Mouse (Mus musculus): ENCODE data around the gene Arid5b. TPM values are rescaled to one million over a fixed set of nuclear protein-coding genes. Genes with fewer than 3 reads are reported as not detected.

Gene Arid5b
- total RNA-seq, 2 experiments from 2014 or later: 32.3 to 38.3 TPM

- no peak for DNase-seq (ENCODE audit: extremely low spot score in 1 of 2, low spot score in 2 of 2)
- no peak for TF ChIP-seq CTCF (IDR thresholded peaks at IDR 0.05)
- H3K4me3 ChIP-seq: no peak overlapping the region
- intact Hi-C loops (cut with DNase I): no loop called here
- no peak overlapping the region for H3K27ac ChIP-seq
These were observed 217.8 kb downstream of the Arid5b start for GRCm38 (mm10) chr10:68060590-68061248.

GRCm38 (mm10) chr10:68058378-68058777 is 220.2 kb downstream of the Arid5b start:
- no peak for DNase-seq (ENCODE audit: extremely low spot score in 1 of 2, low spot score in 2 of 2)
- peak; percentile 19 for TF ChIP-seq CTCF (IDR thresholded peaks at IDR 0.05)
- Histone ChIP-seq H3K4me3 (no peak overlapping the region), H3K27ac (no peak overlapping the region)
- intact Hi-C loops (cut with DNase I): no loop called here

GRCm38 (mm10) chr10:68057841-68058240 is 220.7 kb downstream of the Arid5b start:
- no peak overlapping the region for H3K27ac ChIP-seq
- intact Hi-C loops (cut with DNase I): no loop called here
- no peak overlapping the region for H3K4me3 ChIP-seq
- no peak for DNase-seq (ENCODE audit: extremely low spot score in 1 of 2, low spot score in 2 of 2)
- TF ChIP-seq CTCF (IDR thresholded peaks at IDR 0.05): no peak

GRCm38 (mm10) chr10:68054706-68055105 is 223.8 kb downstream of the Arid5b start:
- intact Hi-C loops (cut with DNase I): no loop called here
- no peak overlapping the region for H3K4me3 ChIP-seq
- DNase-seq (ENCODE audit: extremely low spot score in 1 of 2, low spot score in 2 of 2): no peak

GRCm38 (mm10) chr10:68054131-68054530 is 224.4 kb downstream of the Arid5b start:
- DNase-seq (ENCODE audit: extremely low spot score in 1 of 2, low spot score in 2 of 2): no peak
- intact Hi-C loops (cut with DNase I): no loop called here
- TF ChIP-seq CTCF (IDR thresholded peaks at IDR 0.05): no peak
- H3K4me3 ChIP-seq: no peak overlapping the region
- no peak overlapping the region for H3K27ac ChIP-seq

More at GRCm38 (mm10) chr10:68054706-68055105, 223.8 kb downstream of the Arid5b start:
- no peak overlapping the region for H3K27ac ChIP-seq
- TF ChIP-seq CTCF (IDR thresholded peaks at IDR 0.05): no peak

- intact Hi-C loops (cut with DNase I): no loop called here
- DNase-seq (ENCODE audit: extremely low spot score in 1 of 2, low spot score in 2 of 2): no peak
- TF ChIP-seq CTCF (IDR thresholded peaks at IDR 0.05): peak; percentile 11; the same call in 1 of the 2 replicates
- Histone ChIP-seq H3K4me3 (no peak overlapping the region), H3K27ac (no peak overlapping the region)
These were observed 226.2 kb downstream of the Arid5b start for GRCm38 (mm10) chr10:68052307-68052706.

- Histone ChIP-seq H3K27ac (no peak overlapping the region), H3K4me3 (no peak overlapping the region)
- intact Hi-C loops (cut with DNase I): no loop called here
- DNase-seq (ENCODE audit: extremely low spot score in 1 of 2, low spot score in 2 of 2): no peak
- no peak for TF ChIP-seq CTCF (IDR thresholded peaks at IDR 0.05)
These were observed 227.1 kb downstream of the Arid5b start for GRCm38 (mm10) chr10:68051316-68051933.

- H3K27ac ChIP-seq: no peak overlapping the region
- no peak overlapping the region for H3K4me3 ChIP-seq
- no peak; the same call in none of the 2 replicates for TF ChIP-seq CTCF (IDR thresholded peaks at IDR 0.05)
- DNase-seq (ENCODE audit: extremely low spot score in 1 of 2, low spot score in 2 of 2): no peak
- intact Hi-C loops (cut with DNase I): no loop called here
These were observed 227.7 kb downstream of the Arid5b start for GRCm38 (mm10) chr10:68050882-68051281.

GRCm38 (mm10) chr10:68048641-68049305 is 229.8 kb downstream of the Arid5b start:
- intact Hi-C loops (cut with DNase I): no loop called here
- H3K4me3 ChIP-seq: no peak overlapping the region
- TF ChIP-seq CTCF (IDR thresholded peaks at IDR 0.05): no peak
- no peak overlapping the region for H3K27ac ChIP-seq
- DNase-seq (ENCODE audit: extremely low spot score in 1 of 2, low spot score in 2 of 2): no peak

GRCm38 (mm10) chr10:68044864-68045263 is 233.7 kb downstream of the Arid5b start:
- TF ChIP-seq CTCF (IDR thresholded peaks at IDR 0.05): no peak
- Histone ChIP-seq H3K4me3 (no peak overlapping the region), H3K27ac (no peak overlapping the region)
- DNase-seq (ENCODE audit: extremely low spot score in 1 of 2, low spot score in 2 of 2): no peak
- intact Hi-C loops (cut with DNase I): no loop called here

GRCm38 (mm10) chr10:68043973-68044372 is 234.6 kb downstream of the Arid5b start:
- Histone ChIP-seq H3K4me3 (no peak overlapping the region), H3K27ac (no peak overlapping the region)
- no peak for DNase-seq (ENCODE audit: extremely low spot score in 1 of 2, low spot score in 2 of 2)
- intact Hi-C loops (cut with DNase I): no loop called here
- no peak for TF ChIP-seq CTCF (IDR thresholded peaks at IDR 0.05)
